Mouse (Mus musculus) E14TG2a.4 (cell line): ENCODE measurements around the gene Scn4b.

ENCODE experiments used
- CTCF ChIP-seq: conservative IDR thresholded peaks from 2 replicates; pipeline ENCODE4 v1.5.1; 2014; ENCODE audit warnings: low read length
- NANOG ChIP-seq: IDR thresholded peaks from 2 replicates; pipeline ENCODE4 v1.6.1; 2014; ENCODE audit warnings: borderline replicate concordance, low read length, mixed read lengths
- POU5F1 ChIP-seq: IDR thresholded peaks from 2 replicates; pipeline ENCODE4 v1.6.1; 2014; ENCODE audit warnings: low read length, borderline replicate concordance

DNA sequence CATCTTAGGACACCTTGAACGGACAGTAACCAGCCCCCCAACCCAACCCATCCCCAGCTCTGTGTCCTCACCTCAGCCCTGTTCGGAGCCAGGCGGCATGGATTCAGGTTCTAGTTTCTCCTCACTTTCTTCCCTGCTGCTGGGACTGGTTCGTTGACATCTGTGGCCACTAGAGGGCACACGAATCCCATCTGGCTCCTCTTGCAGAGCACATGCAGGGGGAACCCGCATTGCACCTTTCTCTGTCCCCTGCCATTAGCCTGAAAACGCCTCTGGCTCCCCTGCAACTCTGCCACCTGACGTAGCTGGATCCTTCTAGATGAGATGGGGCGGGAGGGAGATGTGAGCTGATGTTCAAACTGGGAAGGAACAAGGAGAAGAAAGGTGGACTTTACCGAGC is 16.4 kb upstream of the Scn4b start:
- TF ChIP-seq CTCF, result peak; percentile 64
- TF ChIP-seq NANOG, result no peak
- no peak for TF ChIP-seq POU5F1
